Mouse (Mus musculus): ENCODE data around the gene Tmcc3.

- no peak for TF ChIP-seq HCFC1 (IDR thresholded peaks at IDR 0.05; ENCODE audit: low read depth, low read length)
- TF ChIP-seq EP300 (IDR thresholded peaks at IDR 0.05; ENCODE audit: low read length): no peak
- no peak for TF ChIP-seq CTCF (conservative IDR thresholded peaks at IDR 0.05 in 1 of 2, IDR thresholded peaks at IDR 0.05 in 1 of 2; ENCODE audit: low read depth in 2 of 2, low read length in 2 of 2)
- TF ChIP-seq TBP (conservative IDR thresholded peaks at IDR 0.05; ENCODE audit: low read depth, low read length): no peak
- no peak for TF ChIP-seq KAT2A (IDR thresholded peaks at IDR 0.05; ENCODE audit: insufficient replicate concordance, low read length)
- no peak for TF ChIP-seq SMC3 (IDR thresholded peaks at IDR 0.05; ENCODE audit: low read depth, low read length)
- no peak for TF ChIP-seq USF1 (IDR thresholded peaks at IDR 0.05; ENCODE audit: low read depth, low read length)
- TF ChIP-seq MEF2A (IDR thresholded peaks at IDR 0.05; ENCODE audit: borderline replicate concordance, low read depth, low read length): no peak
- no peak for TF ChIP-seq MAZ (IDR thresholded peaks at IDR 0.05; ENCODE audit: low read depth, low read length)
- no peak for TF ChIP-seq POLR2A (IDR thresholded peaks at IDR 0.05; ENCODE audit: low read depth, low read length)
- TF ChIP-seq UBTF (IDR thresholded peaks at IDR 0.05; ENCODE audit: low read depth, low read length): no peak
- no peak for TF ChIP-seq ETS1 (conservative IDR thresholded peaks at IDR 0.05; ENCODE audit: low read depth, low read length)
Measured at GRCm38 (mm10) chr10:94378383-94378782, 66.6 kb downstream of the Tmcc3 start.
